Mouse (Mus musculus): ENCODE measurements around the gene Tmem43. TPM values are rescaled to one million over a fixed set of nuclear protein-coding genes. Genes with fewer than 3 reads are reported as not detected.

Tmem43 gene
- total and polyA plus RNA-seq, 2 experiments from 2014 or later: 16.9 to 41.3 TPM

DNA sequence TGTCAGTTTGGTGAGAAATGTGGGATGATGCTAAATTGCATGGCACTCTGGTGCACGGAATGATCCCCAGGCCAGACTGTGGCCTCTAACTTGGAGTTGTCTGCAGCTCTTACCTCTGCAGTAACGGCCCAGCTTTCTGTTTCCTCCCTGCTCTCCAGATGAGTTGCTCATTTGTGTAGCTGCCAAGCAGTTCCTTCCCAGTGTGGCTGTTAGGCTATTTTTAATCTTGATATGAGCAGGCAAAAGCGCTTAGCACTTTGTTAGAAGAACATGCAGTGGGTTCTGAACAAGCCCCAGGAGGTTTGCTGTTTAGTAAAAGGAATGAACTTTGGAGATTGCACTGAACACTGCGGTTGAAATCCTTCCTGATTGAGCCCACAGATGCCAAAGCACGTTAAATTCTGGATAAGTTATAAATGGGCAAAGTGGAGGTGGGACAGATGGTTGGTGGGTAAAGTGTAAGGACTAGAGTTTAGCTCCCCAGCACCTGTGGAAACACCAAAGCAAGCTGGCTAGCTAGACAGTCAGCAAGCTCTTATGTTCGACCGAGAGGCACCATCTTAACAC lies 45.0 kb downstream of the Tmem43 start:
- TF ChIP-seq EP300 (IDR thresholded peaks at IDR 0.05; ENCODE audit: low read depth): no peak
- no peak for TF ChIP-seq CTCF (IDR thresholded peaks at IDR 0.05; ENCODE audit: low read depth)
- H3K4me1 ChIP-seq (ENCODE audit: control insufficient read depth, insufficient read depth): peaks cover 9% of the 10 kb centered on the region; the same call in 1 of the 2 replicates
- ATAC-seq (ENCODE audit: insufficient read depth, low read depth): no peak
- H3K9ac ChIP-seq (replicated peaks; ENCODE audit: low read depth, low read length): no peak overlapping the region
- H3K4me3 ChIP-seq (ENCODE audit: low read depth, low read length): no peak overlapping the region
- H3K4me2 ChIP-seq (ENCODE audit: low read depth, low read length): no peak overlapping the region
- no peaks in the 10 kb centered on the region for H3K9me3 ChIP-seq (replicated peaks; ENCODE audit: control insufficient read depth, low read length)
- 61% methylated on average over 7 of the region's 7 CpGs for WGBS
- DNase-seq (ENCODE audit: low spot score): no peak
- peaks cover 57% of the 10 kb centered on the region for H3K36me3 ChIP-seq (replicated peaks; ENCODE audit: control insufficient read depth, insufficient read depth, low read length)
- no peak overlapping the region for H3K27ac ChIP-seq (ENCODE audit: low read depth)
- H3K27me3 ChIP-seq (ENCODE audit: control insufficient read depth, insufficient read depth, low read length): no peaks in the 10 kb centered on the region

DNA sequence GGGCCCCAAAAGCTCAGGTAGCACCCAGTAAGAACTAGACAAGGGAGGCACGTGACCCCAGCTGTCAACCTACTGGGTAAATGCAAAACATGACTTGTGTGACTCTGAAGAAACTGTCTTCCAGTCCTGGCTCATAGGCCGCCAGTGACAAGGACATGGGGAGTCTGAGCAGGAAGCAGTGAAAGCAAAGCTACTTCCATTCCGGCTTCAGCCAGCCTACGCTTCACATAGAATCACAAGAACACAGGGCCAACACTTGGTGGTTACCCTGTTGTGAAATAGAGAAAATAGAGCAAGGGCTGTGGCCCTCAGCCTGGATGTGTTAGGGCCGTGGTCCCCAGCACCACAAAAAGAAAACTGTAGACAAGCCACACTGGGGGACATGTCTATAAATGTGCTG lies 49.3 kb downstream of the Tmem43 start:
- H3K27me3 ChIP-seq (ENCODE audit: control insufficient read depth, insufficient read depth, low read length): no peaks in the 10 kb centered on the region
- no peaks in the 10 kb centered on the region for H3K4me1 ChIP-seq (ENCODE audit: control insufficient read depth, insufficient read depth)
- DNase-seq (ENCODE audit: low spot score): no peak
- H3K4me3 ChIP-seq (ENCODE audit: low read depth, low read length): no peak overlapping the region
- H3K36me3 ChIP-seq (replicated peaks; ENCODE audit: control insufficient read depth, insufficient read depth, low read length): peaks cover 50% of the 10 kb centered on the region
- no peak for TF ChIP-seq CTCF (IDR thresholded peaks at IDR 0.05; ENCODE audit: low read depth)
- ATAC-seq (ENCODE audit: insufficient read depth, low read depth): no peak
- H3K9me3 ChIP-seq (replicated peaks; ENCODE audit: control insufficient read depth, low read length): no peaks in the 10 kb centered on the region
- no peak overlapping the region for H3K27ac ChIP-seq (ENCODE audit: low read depth)
- no peak overlapping the region for H3K4me2 ChIP-seq (ENCODE audit: low read depth, low read length)
- no peak overlapping the region for H3K9ac ChIP-seq (replicated peaks; ENCODE audit: low read depth, low read length)
- WGBS: 91% methylated on average over 5 of the region's 5 CpGs

DNA sequence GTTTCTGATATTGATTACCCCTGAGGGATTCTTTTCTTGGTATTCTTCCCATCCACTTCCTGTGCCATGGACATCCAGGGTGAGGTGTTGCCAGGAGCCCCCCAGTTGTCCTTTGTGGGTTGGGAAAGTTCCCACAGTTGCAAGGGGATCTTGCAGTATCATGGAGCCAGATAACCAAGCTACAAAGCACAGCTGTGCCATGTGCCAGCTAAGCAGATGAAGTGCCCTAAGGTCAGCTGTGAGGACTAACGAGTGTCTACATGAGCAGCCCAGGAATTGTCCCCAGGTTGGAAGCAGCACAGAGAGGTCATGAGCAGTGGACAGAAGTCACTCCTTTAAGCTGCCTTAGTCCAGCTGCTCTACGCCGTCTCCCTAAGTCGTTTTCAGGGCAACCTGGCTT lies 52.0 kb downstream of the Tmem43 start:
- DNase-seq (ENCODE audit: low spot score): no peak
- peaks cover 28% of the 10 kb centered on the region for H3K36me3 ChIP-seq (replicated peaks; ENCODE audit: control insufficient read depth, insufficient read depth, low read length)

DNA sequence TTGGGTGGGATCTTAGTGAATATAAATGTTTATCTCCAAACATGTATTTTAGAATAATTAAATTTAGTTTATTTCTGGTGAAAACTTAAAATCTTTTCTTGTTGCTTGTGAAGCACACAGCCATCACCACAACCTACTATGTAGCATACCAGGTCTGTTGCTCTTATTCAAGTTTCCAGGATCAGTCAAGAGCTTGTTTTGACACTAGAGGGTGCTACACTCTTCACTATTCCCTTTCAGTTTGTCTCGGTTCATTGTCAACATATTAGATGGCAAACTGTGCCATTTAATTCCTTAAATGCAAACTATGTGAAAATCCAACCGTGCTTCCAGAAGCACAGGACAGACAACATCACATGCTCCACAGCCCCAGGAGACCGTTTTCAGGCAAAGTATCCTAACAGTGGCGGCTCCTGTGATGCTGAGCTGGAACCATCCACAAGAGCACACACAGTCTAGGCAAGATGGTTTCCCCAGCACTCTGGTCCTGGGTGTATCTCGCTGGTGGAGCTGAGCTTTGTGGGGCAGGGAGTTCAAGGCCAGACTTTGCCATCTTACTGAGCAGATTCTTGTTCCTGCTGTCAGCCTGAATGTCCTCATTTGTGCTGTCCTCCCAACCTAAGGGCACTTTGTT lies 53.8 kb downstream of the Tmem43 start:
- H3K4me2 ChIP-seq (ENCODE audit: low read depth, low read length): no peak overlapping the region
- 0 out of 2 replicates have a peak, but pooled peaks have one; percentile 34 for ATAC-seq (ENCODE audit: insufficient read depth, low read depth)
- DNase-seq (ENCODE audit: low spot score): peak; percentile 79
- peaks cover 10% of the 10 kb centered on the region for H3K36me3 ChIP-seq (replicated peaks; ENCODE audit: control insufficient read depth, insufficient read depth, low read length)
- no peak overlapping the region for H3K4me3 ChIP-seq (ENCODE audit: low read depth, low read length)
- H3K4me1 ChIP-seq (ENCODE audit: control insufficient read depth, insufficient read depth): peaks cover 8% of the 10 kb centered on the region
- H3K27me3 ChIP-seq (ENCODE audit: control insufficient read depth, insufficient read depth, low read length): peaks cover 3% of the 10 kb centered on the region; the same call in 1 of the 2 replicates
- H3K9ac ChIP-seq (replicated peaks; ENCODE audit: low read depth, low read length): no peak overlapping the region
- peak overlapping the region; percentile 70 for H3K27ac ChIP-seq (ENCODE audit: low read depth)
- no peaks in the 10 kb centered on the region for H3K9me3 ChIP-seq (replicated peaks; ENCODE audit: control insufficient read depth, low read length)
- WGBS: 43% methylated on average over 5 of the region's 5 CpGs
- TF ChIP-seq EP300 (IDR thresholded peaks at IDR 0.05; ENCODE audit: low read depth) (no peak), CTCF (IDR thresholded peaks at IDR 0.05; ENCODE audit: low read depth) (peak; percentile 77)

More for the DNA sequence above, 52.0 kb downstream of the Tmem43 start:
- H3K9ac ChIP-seq (replicated peaks; ENCODE audit: low read depth, low read length): no peak overlapping the region
- H3K27ac ChIP-seq (ENCODE audit: low read depth): no peak overlapping the region
- no peak for ATAC-seq (ENCODE audit: insufficient read depth, low read depth)
- H3K27me3 ChIP-seq (ENCODE audit: control insufficient read depth, insufficient read depth, low read length): no peaks in the 10 kb centered on the region
- 85% methylated on average over 4 of the region's 4 CpGs for WGBS
- H3K4me2 ChIP-seq (ENCODE audit: low read depth, low read length): no peak overlapping the region
- TF ChIP-seq CTCF (IDR thresholded peaks at IDR 0.05; ENCODE audit: low read depth): no peak
- TF ChIP-seq EP300 (IDR thresholded peaks at IDR 0.05; ENCODE audit: low read depth): no peak
- no peak overlapping the region for H3K4me3 ChIP-seq (ENCODE audit: low read depth, low read length)
- H3K9me3 ChIP-seq (replicated peaks; ENCODE audit: control insufficient read depth, low read length): no peaks in the 10 kb centered on the region
- H3K4me1 ChIP-seq (ENCODE audit: control insufficient read depth, insufficient read depth): no peaks in the 10 kb centered on the region

DNA sequence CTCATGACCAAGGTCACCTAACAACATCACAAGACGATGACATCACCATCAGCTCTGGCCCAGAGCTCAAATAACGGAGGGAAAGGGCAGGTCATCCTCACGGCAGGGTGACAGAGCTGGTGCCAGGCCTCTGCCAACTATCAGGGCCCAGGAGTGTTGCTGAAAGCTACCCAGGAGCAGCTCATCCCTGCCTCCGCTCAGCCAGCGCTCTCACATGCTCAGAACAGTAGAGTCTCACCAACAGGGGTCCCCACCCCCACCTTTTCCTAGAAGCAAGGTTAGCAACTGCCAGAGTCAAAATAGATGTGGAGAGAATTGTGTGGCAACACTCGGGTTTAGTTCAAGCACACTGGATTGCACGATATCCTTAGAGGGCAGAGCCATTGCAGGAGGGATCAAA lies 54.8 kb downstream of the Tmem43 start:
- WGBS: 47% methylated on average over 7 of the region's 7 CpGs
- Histone ChIP-seq H3K36me3 (replicated peaks; ENCODE audit: control insufficient read depth, insufficient read depth, low read length) (0 out of 2 replicates have a peak, but pooled peaks cover under 1% of the 10 kb centered on the region), H3K4me3 (ENCODE audit: low read depth, low read length) (no peak overlapping the region), H3K9me3 (replicated peaks; ENCODE audit: control insufficient read depth, low read length) (no peaks in the 10 kb centered on the region), H3K4me2 (ENCODE audit: low read depth, low read length) (no peak overlapping the region), H3K9ac (replicated peaks; ENCODE audit: low read depth, low read length) (no peak overlapping the region), H3K4me1 (ENCODE audit: control insufficient read depth, insufficient read depth) (peaks cover 9% of the 10 kb centered on the region), H3K27me3 (ENCODE audit: control insufficient read depth, insufficient read depth, low read length) (peaks cover 9% of the 10 kb centered on the region; the same call in 1 of the 2 replicates), H3K27ac (ENCODE audit: low read depth) (peak overlapping the region; percentile 70)
- ATAC-seq (ENCODE audit: insufficient read depth, low read depth) (peak; percentile 84), DNase-seq (ENCODE audit: low spot score) (peak; percentile 43)
- peak; percentile 76; the same call in 1 of the 2 replicates for TF ChIP-seq EP300 (IDR thresholded peaks at IDR 0.05; ENCODE audit: low read depth)
- 0 out of 2 replicates have a peak, but pooled peaks have one; percentile 15 for TF ChIP-seq CTCF (IDR thresholded peaks at IDR 0.05; ENCODE audit: low read depth)

All from heart, postnatal 0 days (tissue).